Mouse (Mus musculus): ENCODE measurements at regions not wholly inside any gene's neighbourhood (a gene's known extent, or its start where the extent isn't known, plus 50 kb on each side); places are given as distances from the start of the nearest gene placed in this dataset.

- no peak for DNase-seq (ENCODE audit: low spot score)
These were observed 211.9 kb upstream of the Hnrnpa3 start for GRCm38 (mm10) chr2:75446996-75447715.

GRCm38 (mm10) chr2:75448221-75448620, 210.8 kb upstream of the Hnrnpa3 start:
- DNase-seq (ENCODE audit: low spot score): no peak

GRCm38 (mm10) chr2:75451846-75452267, 207.2 kb upstream of the Hnrnpa3 start:
- no peak for DNase-seq (ENCODE audit: low spot score)

- DNase-seq (ENCODE audit: low spot score): no peak
These were observed 206.6 kb upstream of the Hnrnpa3 start for GRCm38 (mm10) chr2:75452274-75453148.

- no peak for DNase-seq (ENCODE audit: low spot score)
These were observed 203.6 kb upstream of the Hnrnpa3 start for GRCm38 (mm10) chr2:75455481-75455880.

- no peak for DNase-seq (ENCODE audit: low spot score)
These were observed 202.8 kb upstream of the Hnrnpa3 start for GRCm38 (mm10) chr2:75456272-75456671.

- no peak for DNase-seq (ENCODE audit: low spot score)
These were observed 201.6 kb upstream of the Hnrnpa3 start for GRCm38 (mm10) chr2:75457423-75457822.

- no peak for DNase-seq (ENCODE audit: low spot score)
These were observed 200.2 kb upstream of the Hnrnpa3 start for GRCm38 (mm10) chr2:75458898-75459297.

GRCm38 (mm10) chr2:75460419-75460818, 198.6 kb upstream of the Hnrnpa3 start:
- no peak for DNase-seq (ENCODE audit: low spot score)

GRCm38 (mm10) chr2:75461019-75461418, 198.0 kb upstream of the Hnrnpa3 start:
- DNase-seq (ENCODE audit: low spot score): no peak

GRCm38 (mm10) chr2:75461421-75461991, 197.6 kb upstream of the Hnrnpa3 start:
- no peak for DNase-seq (ENCODE audit: low spot score)

GRCm38 (mm10) chr2:75462030-75462671, 196.9 kb upstream of the Hnrnpa3 start:
- no peak for DNase-seq (ENCODE audit: low spot score)

- no peak for DNase-seq (ENCODE audit: low spot score)
These were observed 196.0 kb upstream of the Hnrnpa3 start for GRCm38 (mm10) chr2:75463091-75463490.

GRCm38 (mm10) chr2:75464429-75464828, 194.6 kb upstream of the Hnrnpa3 start:
- no peak for DNase-seq (ENCODE audit: low spot score)

- no peak for DNase-seq (ENCODE audit: low spot score)
These were observed 190.2 kb upstream of the Hnrnpa3 start for GRCm38 (mm10) chr2:75468851-75469250.

GRCm38 (mm10) chr2:75469958-75470687, 188.9 kb upstream of the Hnrnpa3 start:
- DNase-seq (ENCODE audit: low spot score): peak; percentile 6

- no peak for DNase-seq (ENCODE audit: low spot score)
These were observed 188.4 kb upstream of the Hnrnpa3 start for GRCm38 (mm10) chr2:75470688-75471054.

- DNase-seq (ENCODE audit: low spot score): no peak
These were observed 186.6 kb upstream of the Hnrnpa3 start for GRCm38 (mm10) chr2:75472489-75472888.

GRCm38 (mm10) chr2:75474509-75474908, 184.6 kb upstream of the Hnrnpa3 start:
- no peak for DNase-seq (ENCODE audit: low spot score)

- no peak for DNase-seq (ENCODE audit: low spot score)
These were observed 182.7 kb upstream of the Hnrnpa3 start for GRCm38 (mm10) chr2:75476350-75476749.

GRCm38 (mm10) chr2:75477076-75477475, 182.0 kb upstream of the Hnrnpa3 start:
- DNase-seq (ENCODE audit: low spot score): no peak

Measured in gastrocnemius, adult 18-20 months (tissue).